Mouse (Mus musculus) lung, postnatal 0 days (tissue): ENCODE data around the gene Gm38655.

Experiments
- CTCF ChIP-seq: IDR thresholded peaks from 2 replicates; pipeline ENCODE4 v1.5.1; 2016; ENCODE audit warnings: antibody characterized with exemption, mild to moderate bottlenecking
- EP300 ChIP-seq: IDR thresholded peaks from 2 replicates; pipeline ENCODE4 v1.6.1; 2016; ENCODE audit warnings: antibody characterized with exemption, mild to moderate bottlenecking, control low read depth

GRCm38 (mm10) chr17:25183232-25183631, 8.0 kb upstream of the Gm38655 start:
- TF ChIP-seq EP300 (no peak), CTCF (peak; percentile 26)
